Mouse (Mus musculus): ENCODE results near the gene H3f3b. TPM values are rescaled to one million over a fixed set of nuclear protein-coding genes. Genes with fewer than 3 reads are reported as not detected.

Gene H3f3b
- total and polyA plus RNA-seq, 2 experiments = 56.2 to 163 TPM

DNA sequence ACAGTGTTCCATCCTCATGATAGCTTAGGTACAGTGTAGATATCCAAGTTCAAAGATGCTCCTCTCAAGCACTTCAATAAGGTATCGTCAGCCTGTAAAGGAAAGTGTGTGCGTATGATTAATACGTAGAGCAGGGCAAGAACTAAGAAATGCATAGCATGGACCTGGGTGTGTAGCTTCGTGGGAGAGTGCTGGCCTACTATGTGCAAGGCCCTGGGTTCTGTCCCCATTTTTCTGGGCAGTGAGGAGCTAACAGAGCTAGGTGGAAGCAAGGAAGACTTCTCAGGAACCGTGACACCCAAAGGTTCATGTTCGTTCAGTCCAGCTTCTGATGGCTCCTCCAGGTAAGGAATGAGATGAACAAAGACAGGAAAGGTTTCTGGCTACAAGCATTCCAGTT is 17.4 kb upstream of the H3f3b start:
- 0 out of 2 replicates have a peak, but pooled peaks cover 4% of the 10 kb centered on the region for H3K79me2 ChIP-seq (ENCODE audit: control insufficient read depth, insufficient read depth, low read length)
- H3K27ac ChIP-seq (replicated peaks; ENCODE audit: insufficient read depth, low read depth, low read length) = no peak overlapping the region
- H3K4me3 ChIP-seq (ENCODE audit: insufficient read depth, low read depth, low read length) = no peak overlapping the region
- H3K27me3 ChIP-seq (ENCODE audit: control insufficient read depth, insufficient read depth, low read length) = no peaks in the 10 kb centered on the region
- TF ChIP-seq POLR2A (IDR thresholded peaks at IDR 0.05; ENCODE audit: extremely low read depth, insufficient read depth, low read length) (no peak), CTCF (IDR thresholded peaks at IDR 0.05; ENCODE audit: low read depth, low read length) (no peak)
- H3K9ac ChIP-seq (ENCODE audit: low read depth, low read length) = no peak overlapping the region
- H3K4me1 ChIP-seq (ENCODE audit: control insufficient read depth, insufficient read depth, low read length) = no peaks in the 10 kb centered on the region
- no peak for DNase-seq (ENCODE audit: extremely low read depth, low read depth, low spot score)
- peaks cover 7% of the 10 kb centered on the region; the same call in 1 of the 2 replicates for H3K36me3 ChIP-seq (ENCODE audit: control insufficient read depth, insufficient read depth, low read length)
- 95% methylated on average over 6 of the region's 6 CpGs for WGBS

DNA sequence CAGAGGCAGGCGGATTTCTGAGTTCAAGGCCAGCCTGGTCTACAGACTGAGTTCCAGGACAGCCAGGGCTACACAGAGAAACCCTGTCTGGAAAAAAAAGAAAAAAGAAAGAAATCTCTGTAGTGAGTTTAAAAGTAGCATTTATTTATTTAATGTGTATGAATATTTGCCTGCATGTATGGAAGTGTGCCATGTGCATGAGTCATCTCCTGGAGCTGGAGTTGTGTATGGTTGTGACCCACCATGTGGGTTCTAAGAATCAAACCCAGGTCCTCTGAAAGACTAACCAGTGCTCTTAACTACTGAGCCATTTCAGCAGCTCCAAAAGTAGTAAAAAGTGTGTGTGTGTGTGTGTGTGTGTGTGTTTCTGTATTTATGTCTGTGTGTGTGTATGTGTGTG is 15.5 kb upstream of the H3f3b start:
- H3K36me3 ChIP-seq (ENCODE audit: control insufficient read depth, insufficient read depth, low read length) = peaks cover 7% of the 10 kb centered on the region; the same call in 1 of the 2 replicates
- WGBS = 97% methylated on average over 1 of the region's 1 CpGs

DNA sequence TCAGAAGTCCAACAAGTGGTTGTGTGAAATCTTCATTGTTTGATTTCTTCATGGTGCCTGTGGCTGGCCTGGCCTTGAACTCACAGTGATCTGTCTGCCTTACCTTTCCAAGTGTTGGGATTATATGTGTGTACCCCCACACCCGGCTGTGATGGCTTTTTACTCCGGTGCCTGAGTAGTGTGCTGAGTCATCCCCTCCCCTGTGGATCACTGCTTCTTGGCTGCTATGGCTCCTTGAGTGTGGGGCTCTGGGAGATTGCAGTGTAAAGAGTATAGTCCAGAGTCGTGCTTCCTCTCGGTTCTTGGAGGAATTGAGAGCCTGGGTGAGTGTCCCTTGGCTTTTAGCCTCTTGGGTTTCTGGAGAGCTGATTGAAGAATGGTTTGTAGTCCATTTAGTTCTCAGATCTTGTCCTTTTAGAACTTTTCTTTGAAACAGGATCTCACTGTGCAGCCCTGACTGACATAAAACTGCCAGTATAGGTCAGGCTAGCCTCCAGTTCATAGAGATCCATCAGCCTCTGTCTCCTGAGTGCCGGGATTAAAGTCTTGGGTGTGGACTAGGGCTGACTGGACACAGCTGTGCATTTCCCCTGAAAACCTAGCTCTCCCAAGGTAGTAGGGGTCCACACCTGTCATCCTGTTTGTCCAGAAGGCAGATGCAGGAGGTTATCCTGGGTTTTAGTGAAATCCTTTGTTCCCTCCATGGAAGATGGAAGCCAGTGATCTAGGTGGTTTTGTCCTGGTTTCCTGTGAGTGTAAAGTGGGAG is 14.8 kb upstream of the H3f3b start:
- Histone ChIP-seq H3K79me2 (ENCODE audit: control insufficient read depth, insufficient read depth, low read length) (0 out of 2 replicates have a peak, but pooled peaks cover 4% of the 10 kb centered on the region), H3K9ac (ENCODE audit: low read depth, low read length) (no peak overlapping the region), H3K27me3 (ENCODE audit: control insufficient read depth, insufficient read depth, low read length) (no peaks in the 10 kb centered on the region), H3K4me3 (ENCODE audit: insufficient read depth, low read depth, low read length) (no peak overlapping the region), H3K36me3 (ENCODE audit: control insufficient read depth, insufficient read depth, low read length) (peaks cover 4% of the 10 kb centered on the region; the same call in 1 of the 2 replicates), H3K27ac (replicated peaks; ENCODE audit: insufficient read depth, low read depth, low read length) (no peak overlapping the region), H3K4me1 (ENCODE audit: control insufficient read depth, insufficient read depth, low read length) (no peaks in the 10 kb centered on the region)
- 85% methylated on average over 5 of the region's 5 CpGs for WGBS
- no peak for DNase-seq (ENCODE audit: extremely low read depth, low read depth, low spot score)
- no peak for TF ChIP-seq CTCF (IDR thresholded peaks at IDR 0.05; ENCODE audit: low read depth, low read length)
- TF ChIP-seq POLR2A (IDR thresholded peaks at IDR 0.05; ENCODE audit: extremely low read depth, insufficient read depth, low read length) = no peak

More for the DNA sequence above, 15.5 kb upstream of the H3f3b start:
- Histone ChIP-seq H3K4me1 (ENCODE audit: control insufficient read depth, insufficient read depth, low read length) (no peaks in the 10 kb centered on the region), H3K79me2 (ENCODE audit: control insufficient read depth, insufficient read depth, low read length) (0 out of 2 replicates have a peak, but pooled peaks cover 4% of the 10 kb centered on the region), H3K9ac (ENCODE audit: low read depth, low read length) (no peak overlapping the region), H3K4me3 (ENCODE audit: insufficient read depth, low read depth, low read length) (no peak overlapping the region), H3K27me3 (ENCODE audit: control insufficient read depth, insufficient read depth, low read length) (no peaks in the 10 kb centered on the region), H3K27ac (replicated peaks; ENCODE audit: insufficient read depth, low read depth, low read length) (no peak overlapping the region)
- TF ChIP-seq CTCF (IDR thresholded peaks at IDR 0.05; ENCODE audit: low read depth, low read length) (no peak), POLR2A (IDR thresholded peaks at IDR 0.05; ENCODE audit: extremely low read depth, insufficient read depth, low read length) (no peak)
- no peak for DNase-seq (ENCODE audit: extremely low read depth, low read depth, low spot score)

DNA sequence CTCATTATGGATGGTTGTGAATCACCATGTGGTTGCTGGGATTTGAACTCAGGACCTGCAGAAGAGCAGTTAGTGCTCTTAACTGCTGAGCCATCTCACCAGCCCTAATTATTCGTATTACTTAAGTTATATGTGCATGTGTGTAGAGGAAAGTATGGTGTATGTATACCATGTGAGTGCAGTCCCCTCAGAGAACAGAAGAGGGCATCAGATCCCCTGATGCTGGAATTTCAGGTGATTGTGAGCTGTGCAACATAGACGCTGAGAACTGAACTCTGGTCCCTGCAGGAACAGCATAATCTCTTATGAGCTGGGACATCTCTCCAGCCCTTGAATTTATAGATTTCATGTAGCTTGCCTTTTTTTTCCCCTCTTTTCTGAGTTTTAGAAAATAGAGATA is 14.1 kb upstream of the H3f3b start:
- H3K4me1 ChIP-seq (ENCODE audit: control insufficient read depth, insufficient read depth, low read length) = no peaks in the 10 kb centered on the region
- H3K36me3 ChIP-seq (ENCODE audit: control insufficient read depth, insufficient read depth, low read length) = peaks cover 4% of the 10 kb centered on the region; the same call in 1 of the 2 replicates
- no peak for TF ChIP-seq CTCF (IDR thresholded peaks at IDR 0.05; ENCODE audit: low read depth, low read length)
- TF ChIP-seq POLR2A (IDR thresholded peaks at IDR 0.05; ENCODE audit: extremely low read depth, insufficient read depth, low read length) = no peak
- H3K9ac ChIP-seq (ENCODE audit: low read depth, low read length) = no peak overlapping the region
- H3K79me2 ChIP-seq (ENCODE audit: control insufficient read depth, insufficient read depth, low read length) = 0 out of 2 replicates have a peak, but pooled peaks cover 4% of the 10 kb centered on the region
- H3K27me3 ChIP-seq (ENCODE audit: control insufficient read depth, insufficient read depth, low read length) = no peaks in the 10 kb centered on the region
- no peak for DNase-seq (ENCODE audit: extremely low read depth, low read depth, low spot score)
- H3K27ac ChIP-seq (replicated peaks; ENCODE audit: insufficient read depth, low read depth, low read length) = no peak overlapping the region
- no peak overlapping the region for H3K4me3 ChIP-seq (ENCODE audit: insufficient read depth, low read depth, low read length)
- 98% methylated on average over 2 of the region's 2 CpGs for WGBS

DNA sequence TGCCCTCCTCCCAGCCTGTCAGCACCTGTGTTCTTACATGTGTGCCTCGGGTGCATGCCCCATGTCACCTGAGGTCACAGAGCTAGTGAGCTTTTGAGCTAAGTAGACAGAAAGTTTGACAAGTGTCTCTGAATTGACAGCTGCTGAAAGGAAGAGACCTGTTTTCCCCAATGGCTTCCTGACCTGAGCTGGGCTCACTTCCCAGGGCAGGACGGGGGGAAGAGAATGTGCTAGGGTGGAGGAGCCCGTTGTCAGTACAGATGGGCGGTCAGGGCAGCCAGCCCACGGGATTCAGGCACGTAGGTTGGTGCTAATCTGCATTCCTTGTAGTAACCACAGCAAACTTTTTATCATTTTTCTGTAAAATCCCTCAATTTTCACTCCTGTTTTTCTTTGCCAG is 12.8 kb upstream of the H3f3b start:
- no peaks in the 10 kb centered on the region for H3K4me1 ChIP-seq (ENCODE audit: control insufficient read depth, insufficient read depth, low read length)
- DNase-seq (ENCODE audit: extremely low read depth, low read depth, low spot score) = no peak
- H3K27me3 ChIP-seq (ENCODE audit: control insufficient read depth, insufficient read depth, low read length) = no peaks in the 10 kb centered on the region
- no peak overlapping the region for H3K9ac ChIP-seq (ENCODE audit: low read depth, low read length)
- no peak overlapping the region for H3K4me3 ChIP-seq (ENCODE audit: insufficient read depth, low read depth, low read length)
- H3K36me3 ChIP-seq (ENCODE audit: control insufficient read depth, insufficient read depth, low read length) = peaks cover 4% of the 10 kb centered on the region; the same call in 1 of the 2 replicates
- TF ChIP-seq POLR2A (IDR thresholded peaks at IDR 0.05; ENCODE audit: extremely low read depth, insufficient read depth, low read length) (no peak), CTCF (IDR thresholded peaks at IDR 0.05; ENCODE audit: low read depth, low read length) (no peak)
- no peak overlapping the region for H3K27ac ChIP-seq (replicated peaks; ENCODE audit: insufficient read depth, low read depth, low read length)
- 76% methylated on average over 6 of the region's 6 CpGs for WGBS
- 0 out of 2 replicates have a peak, but pooled peaks cover 4% of the 10 kb centered on the region for H3K79me2 ChIP-seq (ENCODE audit: control insufficient read depth, insufficient read depth, low read length)

DNA sequence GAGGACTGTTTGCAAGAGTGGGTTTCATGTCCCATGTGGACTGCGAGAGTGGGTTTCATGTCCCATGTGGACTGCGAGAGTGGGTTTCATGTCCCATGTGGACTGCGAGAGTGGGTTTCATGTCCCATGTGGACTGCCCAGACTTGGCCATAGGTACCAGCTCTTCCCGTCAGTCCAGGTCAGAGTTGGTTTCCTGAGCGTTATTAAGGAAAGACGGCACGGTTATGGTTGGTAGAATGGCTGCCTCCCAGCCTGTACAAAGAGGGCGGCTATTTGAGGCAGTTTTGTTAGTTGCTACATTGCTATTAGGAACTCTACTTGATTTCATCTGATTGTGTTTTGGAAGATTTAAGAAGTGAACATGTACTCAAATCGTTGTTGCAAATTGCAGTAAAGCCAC is 10.1 kb upstream of the H3f3b start:
- no peak overlapping the region for H3K4me3 ChIP-seq (ENCODE audit: insufficient read depth, low read depth, low read length)
- no peaks in the 10 kb centered on the region for H3K4me1 ChIP-seq (ENCODE audit: control insufficient read depth, insufficient read depth, low read length)
- 88% methylated on average over 9 of the region's 9 CpGs for WGBS
- H3K27ac ChIP-seq (replicated peaks; ENCODE audit: insufficient read depth, low read depth, low read length) = no peak overlapping the region
- no peak for DNase-seq (ENCODE audit: extremely low read depth, low read depth, low spot score)
- no peak overlapping the region for H3K9ac ChIP-seq (ENCODE audit: low read depth, low read length)
- peaks cover 4% of the 10 kb centered on the region; the same call in 1 of the 2 replicates for H3K36me3 ChIP-seq (ENCODE audit: control insufficient read depth, insufficient read depth, low read length)
- TF ChIP-seq CTCF (IDR thresholded peaks at IDR 0.05; ENCODE audit: low read depth, low read length) (no peak), POLR2A (IDR thresholded peaks at IDR 0.05; ENCODE audit: extremely low read depth, insufficient read depth, low read length) (no peak)
- H3K79me2 ChIP-seq (ENCODE audit: control insufficient read depth, insufficient read depth, low read length) = peaks cover 14% of the 10 kb centered on the region; the same call in 1 of the 2 replicates
- no peaks in the 10 kb centered on the region for H3K27me3 ChIP-seq (ENCODE audit: control insufficient read depth, insufficient read depth, low read length)

Data from liver, adult 2 months (tissue).